8 mouse cellular contexts compared by ENCODE assay signal in the genomic region with DNA sequence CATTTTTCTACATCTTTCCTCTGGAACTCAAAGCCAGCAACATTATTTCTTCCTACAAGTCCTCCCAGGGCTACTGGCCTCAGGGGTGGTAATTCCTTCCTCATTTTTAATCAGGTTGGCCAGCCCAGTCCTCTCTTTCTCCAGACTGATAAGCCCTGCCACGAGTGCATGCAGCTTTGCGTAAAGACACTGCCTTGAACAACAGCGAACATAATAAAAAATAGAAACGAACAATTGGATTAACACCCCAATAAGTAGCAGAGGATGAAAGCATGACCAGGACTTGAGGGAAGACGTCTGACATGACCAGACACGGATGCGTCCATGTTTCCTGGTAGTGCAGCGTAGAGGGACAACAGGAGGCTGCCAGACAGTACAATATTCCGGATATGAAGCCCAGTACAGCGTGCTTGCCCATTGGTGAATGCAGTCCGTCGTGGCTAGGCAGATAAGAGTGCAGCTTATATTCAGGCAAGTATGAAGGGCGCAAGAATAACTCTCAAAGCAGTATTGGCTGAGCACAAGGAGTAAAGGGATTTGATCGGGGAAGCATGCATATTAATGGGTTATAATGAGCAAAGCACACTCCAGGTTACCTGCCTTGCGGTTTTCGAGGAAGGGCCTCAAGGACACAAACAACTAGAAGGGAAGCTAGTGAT. TPM values are rescaled to one million over a fixed set of nuclear protein-coding genes. Genes with fewer than 3 reads are reported as not detected.
DNase-seq lines count a peak whose midpoint lies in the region; ATAC-seq and TF ChIP-seq lines count a peak whose summit lies in the region.

No protein-coding gene starts in this region.

- peak overlapping the region; percentile 70 for H3K4me2 ChIP-seq in embryonic facial prominence, embryonic 12.5 days (replicated peaks)
- peak overlapping the region; percentile 78 for H3K4me2 ChIP-seq in intestine, embryonic 14.5 days (ENCODE audit: low read length)
- H3K4me2 ChIP-seq in myocyte (ENCODE audit: low read depth): peak overlapping the region; percentile 53

- DNase-seq in left cerebral cortex, adult 2 months (ENCODE audit: extremely low spot score in 1 of 2, low spot score in 2 of 2): no peak
- no peak for DNase-seq in left cerebral cortex, postnatal 10 days (ENCODE audit: extremely low spot score in 1 of 2, low spot score in 2 of 2)
- DNase-seq in intestine, embryonic 14.5 days (ENCODE audit: low spot score): no peak
- DNase-seq in adrenal gland, postnatal 36 days: no peak
- DNase-seq in kidney, adult 8-10 months: no peak
- DNase-seq in cerebellum, postnatal 25 days: no peak

- no peak for TF ChIP-seq POLR2A in myocyte (IDR thresholded peaks at IDR 0.05; ENCODE audit: insufficient read length, low read depth)

- H3K27ac ChIP-seq in left cerebral cortex, adult 2 months: no peak overlapping the region
- peak overlapping the region; percentile 90; the same call in 1 of the 2 replicates for H3K27ac ChIP-seq in embryonic facial prominence, embryonic 12.5 days
- H3K27ac ChIP-seq in intestine, embryonic 14.5 days (ENCODE audit: low read depth): 0 out of 2 replicates have a peak overlapping the region, but pooled peaks have one; percentile 90

- H3K79me2 ChIP-seq in myocyte (ENCODE audit: control insufficient read depth, insufficient read depth): peaks cover 38% of the 10 kb centered on the region

- H3ac ChIP-seq in myocyte (ENCODE audit: control insufficient read depth, insufficient read length): no peak overlapping the region

- intact Hi-C loops in left cerebral cortex, adult 2 months (cut with DNase I): loop anchor here (5.0 kb wide), 2 partner anchors 96 to 191 kb away; no protein-coding TSS in a partner anchor
- intact Hi-C loops in left cerebral cortex, postnatal 10 days (cut with DNase I): loop anchor here (5.0 to 10.0 kb wide), 2 partner anchors 96 to 193 kb away; no protein-coding TSS in a partner anchor

- peak overlapping the region; percentile 82; the same call in 1 of the 2 replicates for H3K4me3 ChIP-seq in left cerebral cortex, adult 2 months
- peak overlapping the region; percentile 74; the same call in 1 of the 2 replicates for H3K4me3 ChIP-seq in embryonic facial prominence, embryonic 12.5 days
- H3K4me3 ChIP-seq in intestine, embryonic 14.5 days (ENCODE audit: low read depth, low read length): peak overlapping the region; percentile 87
- H3K4me3 ChIP-seq in myocyte: peak overlapping the region; percentile 89

- H3K9ac ChIP-seq in embryonic facial prominence, embryonic 12.5 days: no peak overlapping the region; the same call in 1 of the 2 replicates
- no peak overlapping the region for H3K9ac ChIP-seq in intestine, embryonic 14.5 days (ENCODE audit: low read length)

- TF ChIP-seq CTCF in left cerebral cortex, adult 2 months (IDR thresholded peaks at IDR 0.05): no peak

- no peak for ATAC-seq in embryonic facial prominence, embryonic 12.5 days (ENCODE audit: insufficient number of reproducible peaks, insufficient read depth, low FRiP score, low TSS enrichment)
- no peak; the same call in 1 of the 2 replicates for ATAC-seq in intestine, embryonic 14.5 days (replicated peaks; ENCODE audit: low FRiP score, low TSS enrichment, low read depth)

- H3K4me1 ChIP-seq in embryonic facial prominence, embryonic 12.5 days: peaks cover 10% of the 10 kb centered on the region
- H3K4me1 ChIP-seq in intestine, embryonic 14.5 days (replicated peaks; ENCODE audit: control insufficient read depth, insufficient read depth, low read length): peaks cover 10% of the 10 kb centered on the region; the same call in 1 of the 2 replicates

- no peaks in the 10 kb centered on the region for H3K27me3 ChIP-seq in embryonic facial prominence, embryonic 12.5 days
- H3K27me3 ChIP-seq in intestine, embryonic 14.5 days (replicated peaks; ENCODE audit: control insufficient read depth, insufficient read depth, low read length): no peaks in the 10 kb centered on the region
- H3K27me3 ChIP-seq in myocyte (ENCODE audit: control insufficient read depth, insufficient read depth, insufficient read length): no peaks in the 10 kb centered on the region

- 43% methylated on average over 16 of the region's 16 CpGs for WGBS in embryonic facial prominence, embryonic 12.5 days
- WGBS in intestine, embryonic 14.5 days: 44% methylated on average over 16 of the region's 16 CpGs

- no peaks in the 10 kb centered on the region for H3K9me3 ChIP-seq in embryonic facial prominence, embryonic 12.5 days
- H3K9me3 ChIP-seq in intestine, embryonic 14.5 days (ENCODE audit: control insufficient read depth, low read length): no peaks in the 10 kb centered on the region

- no peaks in the 10 kb centered on the region for H3K36me3 ChIP-seq in embryonic facial prominence, embryonic 12.5 days
- H3K36me3 ChIP-seq in intestine, embryonic 14.5 days (ENCODE audit: control insufficient read depth, insufficient read depth, low read length): no peaks in the 10 kb centered on the region
- H3K36me3 ChIP-seq in myocyte (ENCODE audit: control insufficient read depth, insufficient read depth): no peaks in the 10 kb centered on the region

TF ChIP-seq in myocyte, 11 proteins besides CTCF, POLR2A, EP300 and RAD21:
- no peak for TF ChIP-seq E2F4 (IDR thresholded peaks at IDR 0.05; ENCODE audit: insufficient read depth)
- no peak for TF ChIP-seq USF1 (IDR thresholded peaks at IDR 0.05; ENCODE audit: low read depth)
- TF ChIP-seq MYOD1 (IDR thresholded peaks at IDR 0.05; ENCODE audit: control insufficient read depth in 1 of 3, insufficient read length in 2 of 3, low read depth in 2 of 3): no peak
- no peak for TF ChIP-seq SRF (IDR thresholded peaks at IDR 0.05; ENCODE audit: control insufficient read depth, insufficient read length, low read depth)
- no peak for TF ChIP-seq MAX (IDR thresholded peaks at IDR 0.05; ENCODE audit: low read depth)
- TF ChIP-seq TCF12 (IDR thresholded peaks at IDR 0.05; ENCODE audit: insufficient read depth, poor library complexity, severe bottlenecking): no peak
- TF ChIP-seq MYOG (IDR thresholded peaks at IDR 0.05; ENCODE audit: control insufficient read depth in 1 of 3, insufficient read depth in 1 of 3, insufficient read length in 2 of 3, low read depth in 2 of 3): no peak
- TF ChIP-seq REST (IDR thresholded peaks at IDR 0.05; ENCODE audit: insufficient read depth, insufficient read length): no peak
- no peak for TF ChIP-seq CEBPB (IDR thresholded peaks at IDR 0.05; ENCODE audit: insufficient read depth, poor library complexity, severe bottlenecking)
- no peak for TF ChIP-seq TCF3 (IDR thresholded peaks at IDR 0.05; ENCODE audit: insufficient read length, low read depth)
- no peak for TF ChIP-seq POLR2AphosphoS2 (IDR thresholded peaks at IDR 0.05; ENCODE audit: insufficient read length, low read depth)

RNA-seq across cellular contexts. Expression of gene Bach1, which starts 0.9 kb away (rescaled TPM):
- 10 to 100 TPM; 12.8 to 13.1 TPM for total RNA-seq in left cerebral cortex, adult 2 months (2021)
- total RNA-seq in left cerebral cortex, postnatal 10 days (2021): 10 to 100 TPM; 18.0 to 18.4 TPM
- polyA plus RNA-seq in embryonic facial prominence, embryonic 12.5 days (2016; fragmentation: Nextera tagmentation; extraction: Ambion mirVana): 21.5 and 22.4 TPM in 2 replicates
- 13.6 and 14.5 TPM in 2 replicates for polyA plus RNA-seq in intestine, embryonic 14.5 days (2014; fragmentation: Nextera tagmentation; extraction: Ambion mirVana)
- polyA plus RNA-seq in myocyte (2012; fragmentation: generic; extraction: Trizol): 8.8 TPM
- 10 to 100 TPM; 18.6 to 31.2 TPM for total RNA-seq in adrenal gland, postnatal 36 days (2021)
